Mouse (Mus musculus): Measurements from ENCODE around the gene Cbfb. TPM values are rescaled to one million over a fixed set of nuclear protein-coding genes. Genes with fewer than 3 reads are reported as not detected.
A peak's percentile ranks its signal among the peaks of the same experiment; 100 is the strongest.

The Cbfb gene
- total and polyA plus RNA-seq, 3 experiments = 32.5 to 37.9 TPM; not detected in 1

GRCm38 (mm10) chr8:105167116-105167515, 3.4 kb upstream of the Cbfb start:
- DNase-seq (ENCODE audit: low read depth, low spot score) = no peak
- H3K4me1 ChIP-seq (ENCODE audit: control insufficient read depth in 1 of 2, insufficient read depth in 2 of 2, low read length in 2 of 2) = peaks cover 0 to 10% of the 10 kb centered on the region in 2 experiments; a peak in 2 of 4 replicates
- no peak overlapping the region for H3K4me3 ChIP-seq (ENCODE audit: control insufficient read depth in 1 of 2, insufficient read depth in 1 of 2, low read depth in 2 of 2, low read length in 2 of 2)
- peaks cover 0 to 7% of the 10 kb centered on the region in 2 experiments; a peak in 2 of 4 replicates for H3K36me3 ChIP-seq (ENCODE audit: control insufficient read depth in 1 of 2, insufficient read depth in 2 of 2, low read length in 2 of 2)
- no peak overlapping the region for H3K9ac ChIP-seq (ENCODE audit: control insufficient read depth, low read depth, low read length, poor library complexity, severe bottlenecking)
- no peaks in the 10 kb centered on the region for H3K27me3 ChIP-seq (ENCODE audit: control insufficient read depth in 1 of 2, insufficient read depth in 2 of 2, low read length in 2 of 2)
- no peak overlapping the region for H3K27ac ChIP-seq (ENCODE audit: control insufficient read depth, low read depth, low read length)
- H3K9me3 ChIP-seq (replicated peaks; ENCODE audit: insufficient read depth, low read length) = no peaks in the 10 kb centered on the region
- TF ChIP-seq ELF1 (IDR thresholded peaks at IDR 0.05; ENCODE audit: low read depth, low read length) = no peak
- no peak for TF ChIP-seq BHLHE40 (IDR thresholded peaks at IDR 0.05; ENCODE audit: borderline replicate concordance, low read depth, low read length)
- no peak for TF ChIP-seq CTCF (IDR thresholded peaks at IDR 0.05 in 2 of 3, conservative IDR thresholded peaks at IDR 0.05 in 1 of 3; ENCODE audit: control insufficient read depth in 1 of 3, insufficient read depth in 1 of 3, low read depth in 2 of 3, low read length in 3 of 3, poor library complexity in 1 of 3, severe bottlenecking in 1 of 3)
- no peak for TF ChIP-seq EP300 (IDR thresholded peaks at IDR 0.05; ENCODE audit: low read depth in 1 of 2, low read length in 2 of 2)
- no peak for TF ChIP-seq MYC (IDR thresholded peaks at IDR 0.05; ENCODE audit: low read depth, low read length)
- no peak for TF ChIP-seq ZC3H11A (IDR thresholded peaks at IDR 0.05; ENCODE audit: low read depth, low read length)
- peaks cover 10% of the 10 kb centered on the region for H3K79me2 ChIP-seq (ENCODE audit: control insufficient read depth, insufficient read depth, low read length, poor library complexity)

- Histone ChIP-seq H3K79me2 (ENCODE audit: control insufficient read depth, insufficient read depth, low read length, poor library complexity) (peaks cover 24% of the 10 kb centered on the region), H3K36me3 (ENCODE audit: control insufficient read depth in 1 of 2, insufficient read depth in 2 of 2, low read length in 2 of 2) (peaks cover 0 to 18% of the 10 kb centered on the region in 2 experiments; a peak in 3 of 4 replicates), H3K9me3 (replicated peaks; ENCODE audit: insufficient read depth, low read length) (no peaks in the 10 kb centered on the region), H3K9ac (ENCODE audit: control insufficient read depth, low read depth, low read length, poor library complexity, severe bottlenecking) (no peak overlapping the region; the same call in none of the 2 replicates), H3K27ac (ENCODE audit: control insufficient read depth, low read depth, low read length) (no peak overlapping the region), H3K4me3 (ENCODE audit: control insufficient read depth in 1 of 2, insufficient read depth in 1 of 2, low read depth in 2 of 2, low read length in 2 of 2) (peak overlapping the region in 1 of 2 experiments; percentile 69; a peak in 2 of 4 replicates), H3K4me1 (ENCODE audit: control insufficient read depth in 1 of 2, insufficient read depth in 2 of 2, low read length in 2 of 2) (peaks cover 4 to 17% of the 10 kb centered on the region in 2 experiments), H3K27me3 (ENCODE audit: control insufficient read depth in 1 of 2, insufficient read depth in 2 of 2, low read length in 2 of 2) (no peaks in the 10 kb centered on the region)
- DNase-seq (ENCODE audit: low read depth, low spot score) = no peak
- TF ChIP-seq POLR2A (IDR thresholded peaks at IDR 0.05; ENCODE audit: control insufficient read depth in 1 of 2, insufficient read depth in 1 of 2, low read depth in 1 of 2, low read length in 2 of 2, poor library complexity in 1 of 2) (no peak), GABPA (IDR thresholded peaks at IDR 0.05; ENCODE audit: low read depth, low read length) (no peak), MEF2A (IDR thresholded peaks at IDR 0.05; ENCODE audit: extremely low read depth, insufficient replicate concordance, low read depth, low read length, poor library complexity, severe bottlenecking) (no peak), ZKSCAN1 (IDR thresholded peaks at IDR 0.05; ENCODE audit: low read depth, low read length) (no peak), ZNF384 (IDR thresholded peaks at IDR 0.05; ENCODE audit: low read depth, low read length) (no peak)
These were observed 892 bp upstream of the Cbfb start for GRCm38 (mm10) chr8:105169582-105169981.

GRCm38 (mm10) chr8:105170041-105170380, 463 bp upstream of the Cbfb start:
- H3K9ac ChIP-seq (ENCODE audit: control insufficient read depth, low read depth, low read length, poor library complexity, severe bottlenecking) = peak overlapping the region; percentile 42
- H3K27ac ChIP-seq (ENCODE audit: control insufficient read depth, low read depth, low read length) = peak overlapping the region; percentile 35
- H3K27me3 ChIP-seq (ENCODE audit: control insufficient read depth in 1 of 2, insufficient read depth in 2 of 2, low read length in 2 of 2) = no peaks in the 10 kb centered on the region
- DNase-seq (ENCODE audit: low read depth, low spot score) = no peak
- H3K79me2 ChIP-seq (ENCODE audit: control insufficient read depth, insufficient read depth, low read length, poor library complexity) = peaks cover 28% of the 10 kb centered on the region
- H3K4me3 ChIP-seq (ENCODE audit: control insufficient read depth in 1 of 2, insufficient read depth in 1 of 2, low read depth in 2 of 2, low read length in 2 of 2) = peak overlapping the region; percentile 47 to 69
- H3K36me3 ChIP-seq (ENCODE audit: control insufficient read depth in 1 of 2, insufficient read depth in 2 of 2, low read length in 2 of 2) = peaks cover 0 to 18% of the 10 kb centered on the region in 2 experiments; a peak in 3 of 4 replicates
- H3K4me1 ChIP-seq (ENCODE audit: control insufficient read depth in 1 of 2, insufficient read depth in 2 of 2, low read length in 2 of 2) = peaks cover 4 to 17% of the 10 kb centered on the region in 2 experiments
- TF ChIP-seq POLR2AphosphoS2 (IDR thresholded peaks at IDR 0.05; ENCODE audit: low read length) = no peak
- TF ChIP-seq ZNF384 (IDR thresholded peaks at IDR 0.05; ENCODE audit: low read depth, low read length) = peak; percentile 93
- no peaks in the 10 kb centered on the region for H3K9me3 ChIP-seq (replicated peaks; ENCODE audit: insufficient read depth, low read length)

Data from MEL (cell line).